Mouse (Mus musculus) cerebellum, adult 8-10 months (tissue): ENCODE data around the gene Mvd.

Experiments
- DNase-seq: peaks from one replicate; pipeline ENCODE4 v3.0.0; 2022

Gene Mvd

DNA sequence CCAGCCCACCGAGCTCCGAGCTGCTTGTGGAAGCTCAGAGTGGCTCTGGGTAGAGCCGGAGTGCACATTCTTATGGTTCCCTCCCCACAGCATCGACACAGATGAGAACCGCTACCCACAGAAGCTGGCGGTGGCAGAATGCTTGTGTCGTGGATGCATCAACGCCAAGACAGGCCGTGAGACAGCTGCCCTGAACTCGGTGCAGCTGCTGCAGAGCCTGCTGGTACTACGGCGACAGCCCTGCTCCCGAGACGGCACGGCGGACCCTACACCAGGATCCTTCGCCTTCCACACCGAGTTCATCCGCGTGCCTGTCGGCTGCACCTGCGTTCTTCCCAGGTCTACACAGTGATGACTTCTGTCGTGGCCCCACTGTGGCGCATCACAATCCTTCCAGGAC lies 20.0 kb downstream of the Mvd start:
- no peak for DNase-seq

DNA sequence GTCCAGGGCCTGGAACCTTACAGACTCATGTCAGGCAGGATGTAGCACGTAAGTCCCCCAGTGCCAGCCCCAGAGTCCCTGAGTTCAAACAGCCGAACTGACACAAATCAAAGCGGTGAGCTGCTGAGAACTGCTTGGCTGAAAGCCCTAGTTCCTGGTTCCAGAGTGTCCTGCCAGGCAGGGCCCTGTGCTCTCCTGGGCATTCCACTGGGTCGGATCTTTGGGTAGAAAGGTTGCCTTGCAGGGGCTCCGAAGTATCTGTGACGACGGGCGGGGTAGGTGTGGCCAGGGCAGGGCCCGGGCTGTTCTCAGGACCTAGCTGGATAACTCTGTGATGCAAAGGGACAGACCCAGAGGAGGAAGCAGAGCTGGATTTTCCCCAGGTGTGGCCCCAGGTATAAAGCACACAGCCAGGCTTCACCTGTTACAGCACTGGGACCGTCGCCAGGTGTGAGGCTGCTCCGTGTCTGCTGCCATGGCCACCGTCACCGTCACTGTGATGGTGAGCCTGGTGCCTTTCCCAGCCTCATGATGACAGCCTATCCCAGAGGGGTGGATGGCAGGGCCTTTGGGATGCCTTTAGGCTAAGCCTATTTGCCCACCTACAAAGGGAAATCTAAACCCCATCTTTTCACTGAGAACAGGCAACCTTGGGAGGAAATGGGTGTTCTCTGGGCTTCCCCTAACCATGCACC lies 21.7 kb downstream of the Mvd start, which contains the start of gene Il17c:
Gene Il17c, plus strand, starts transcription at position 645 of the 695 bp plus-strand sequence.
- no peak for DNase-seq

DNA sequence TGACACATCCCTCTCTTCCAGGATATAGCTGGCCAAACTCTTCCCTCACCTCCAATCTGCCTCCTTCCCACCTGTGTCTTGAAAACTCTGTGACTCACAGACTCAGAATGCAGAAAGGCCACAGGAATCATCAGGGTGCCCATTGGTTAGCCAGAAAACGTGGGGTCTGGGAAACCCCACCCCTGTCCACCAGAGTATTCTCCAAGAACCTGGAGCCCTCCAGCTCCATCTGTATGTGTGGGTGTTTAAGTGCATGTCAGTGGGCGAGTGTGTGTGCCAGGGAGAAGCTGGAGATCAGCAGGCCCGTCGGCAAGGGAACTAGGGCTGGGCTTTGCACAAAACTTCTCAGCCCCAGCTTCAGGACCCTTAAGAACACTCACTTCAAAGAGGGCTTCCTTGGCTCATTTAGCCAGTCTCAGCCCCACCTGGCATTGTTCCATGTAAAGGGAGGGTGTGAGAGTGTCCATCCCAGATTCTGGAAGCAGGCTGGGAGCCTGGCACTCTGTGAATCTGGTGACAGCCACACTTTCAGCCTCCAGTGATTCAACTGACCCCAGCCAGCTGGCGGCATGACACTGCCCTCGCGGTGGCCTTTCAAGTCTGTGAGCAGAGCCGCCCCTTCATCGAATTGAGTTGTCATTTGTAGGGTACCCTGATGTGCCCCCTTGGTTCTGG lies 23.2 kb downstream of the Mvd start:
- no peak for DNase-seq

DNA sequence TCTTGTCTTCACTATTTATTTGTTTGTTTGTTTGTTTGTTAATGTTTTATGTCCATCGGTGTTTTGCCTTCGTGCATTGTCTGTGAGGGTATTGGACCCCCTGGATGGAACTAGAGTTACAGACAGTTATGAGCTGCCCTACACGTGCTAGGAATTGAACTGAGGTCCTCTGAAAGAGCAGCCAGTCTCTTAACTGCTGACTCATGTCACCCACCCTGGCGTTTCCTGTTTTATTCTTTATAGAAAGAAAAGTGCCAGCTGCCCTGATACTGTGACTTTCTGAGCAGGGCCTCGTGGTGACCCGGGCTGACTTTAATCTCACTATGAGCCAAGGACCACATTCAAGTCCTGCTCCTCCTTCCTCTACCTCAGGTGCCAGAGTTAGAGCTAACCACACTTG lies 27.7 kb downstream of the Mvd start:
- DNase-seq = no peak

DNA sequence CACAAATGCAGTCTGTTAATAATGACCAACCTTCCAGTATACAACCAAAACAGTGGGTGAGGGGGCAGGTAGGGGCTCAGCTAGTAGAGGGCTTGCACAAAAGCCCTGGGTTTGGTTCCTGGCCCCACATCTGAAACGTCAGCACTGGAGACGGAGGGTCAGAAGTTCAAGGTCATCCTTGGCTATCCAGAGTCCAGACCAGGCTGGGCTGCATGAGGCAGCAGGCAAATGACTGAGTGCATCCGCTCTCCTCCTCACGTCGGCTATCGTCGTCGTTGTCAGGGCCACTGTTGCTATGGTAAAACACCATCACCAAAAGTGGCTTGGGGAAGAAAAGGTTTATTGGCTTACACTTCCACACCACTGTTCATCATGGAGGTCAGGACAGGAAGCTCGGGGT lies 28.9 kb downstream of the Mvd start:
- DNase-seq = no peak

DNA sequence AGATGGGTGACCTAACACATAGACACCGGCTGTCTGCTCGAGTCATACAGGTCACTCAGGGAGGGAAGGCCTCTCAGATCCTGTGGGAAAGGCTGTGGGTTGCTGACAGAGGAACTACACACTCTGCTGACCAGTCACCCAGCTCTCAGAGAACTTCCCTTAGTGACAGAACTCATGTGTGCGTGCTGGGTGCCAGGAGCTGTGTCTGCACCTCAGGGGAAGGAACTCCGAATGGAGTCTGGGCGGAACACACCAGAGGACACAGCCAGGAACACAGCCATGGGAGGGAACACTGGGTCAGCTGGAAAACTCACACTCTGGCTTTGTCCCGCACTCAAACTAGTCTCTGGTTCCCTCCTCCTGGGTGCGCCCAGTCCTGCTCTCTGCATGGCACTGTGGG lies 35.5 kb downstream of the Mvd start:
- no peak for DNase-seq

DNA sequence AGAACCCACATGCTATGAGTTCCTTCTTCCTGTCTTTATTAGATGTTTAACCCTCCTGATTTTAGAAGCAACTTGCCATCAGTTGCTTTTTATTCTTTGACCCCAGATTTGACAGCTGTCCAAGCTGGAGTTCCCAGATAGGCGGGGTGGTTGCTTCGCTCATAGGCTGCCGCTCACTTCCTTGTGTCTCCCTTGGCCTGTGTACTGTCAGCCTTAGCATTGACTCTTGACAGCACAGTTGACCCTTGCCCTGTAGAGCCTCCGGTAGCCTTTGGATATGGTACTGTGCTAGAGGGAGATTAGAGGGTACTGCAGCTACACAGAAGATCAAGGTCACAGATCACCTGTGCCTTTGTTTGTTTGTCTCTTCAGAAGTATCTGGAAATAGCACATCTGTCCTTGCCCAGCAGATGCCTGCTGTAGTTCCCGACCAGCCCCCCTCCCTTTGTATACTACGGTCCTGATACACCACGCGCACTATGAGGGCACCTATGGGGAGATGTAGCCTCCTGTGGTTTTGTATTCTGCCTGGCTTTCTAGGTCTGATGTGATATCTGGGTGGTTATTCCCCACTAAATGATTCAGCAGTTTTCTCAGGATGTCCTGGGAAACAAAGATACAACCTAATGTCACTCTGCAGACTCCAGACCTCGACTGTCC lies 37.9 kb downstream of the Mvd start:
- no peak for DNase-seq

DNA sequence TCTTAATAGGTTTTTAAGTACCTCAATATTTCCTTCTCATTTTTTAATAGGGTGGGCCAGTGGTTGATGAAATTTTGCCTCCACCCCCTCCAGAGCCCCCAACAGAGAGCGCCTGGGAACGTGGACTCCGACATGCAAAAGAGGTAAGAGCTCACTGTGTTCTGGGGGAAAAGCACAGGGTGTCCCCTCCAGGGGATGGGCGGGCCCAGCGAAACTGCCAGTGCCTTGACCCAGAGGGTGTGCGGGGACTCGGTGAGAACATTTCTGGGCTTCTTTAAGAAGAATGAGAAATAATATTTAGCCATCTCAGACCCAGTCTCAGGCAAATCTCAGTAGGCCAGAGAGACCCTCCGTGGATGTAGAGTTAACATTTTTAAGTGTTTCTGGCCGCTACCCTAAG lies 45.0 kb downstream of the Mvd start:
- DNase-seq = no peak

DNA sequence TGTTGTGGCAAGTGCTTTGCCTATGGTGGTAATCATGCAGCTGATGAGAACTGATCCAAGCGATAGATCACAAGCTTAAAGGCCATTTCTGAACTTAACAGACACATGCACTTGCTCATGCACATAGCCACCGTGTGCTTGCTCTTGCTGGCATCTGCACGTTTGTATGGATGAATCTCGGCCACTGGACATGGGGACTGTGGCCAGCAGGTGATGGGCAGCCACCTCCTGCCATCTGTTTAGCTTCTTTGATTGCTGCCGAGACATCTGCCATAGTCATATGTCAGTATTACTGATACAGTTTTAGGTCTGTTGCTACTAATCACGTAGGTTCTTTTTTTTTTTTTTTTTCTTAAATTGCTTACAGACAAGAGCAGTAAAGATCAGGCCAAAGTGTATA lies 47.9 kb downstream of the Mvd start:
- peak; percentile 45 for DNase-seq

DNA sequence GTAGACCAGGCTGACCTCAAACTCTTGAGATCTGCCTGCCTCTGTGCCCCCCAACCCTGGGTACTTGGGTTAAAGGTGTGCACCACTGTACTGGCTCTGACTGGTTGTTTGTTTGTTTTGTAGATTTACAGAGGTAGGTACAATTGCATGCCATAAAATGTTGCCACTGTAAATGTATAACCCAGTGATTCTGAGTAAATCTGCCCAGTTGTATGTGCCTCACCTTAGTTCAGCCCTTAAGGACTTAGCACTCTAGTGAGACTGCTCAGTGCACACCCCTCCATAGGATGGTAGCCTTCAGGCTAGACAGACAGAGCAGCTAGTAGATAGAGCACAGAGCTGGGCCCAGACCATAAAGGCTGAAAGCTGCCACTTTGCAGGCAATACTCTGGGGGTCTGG lies 49.5 kb downstream of the Mvd start:
- DNase-seq = no peak

DNA sequence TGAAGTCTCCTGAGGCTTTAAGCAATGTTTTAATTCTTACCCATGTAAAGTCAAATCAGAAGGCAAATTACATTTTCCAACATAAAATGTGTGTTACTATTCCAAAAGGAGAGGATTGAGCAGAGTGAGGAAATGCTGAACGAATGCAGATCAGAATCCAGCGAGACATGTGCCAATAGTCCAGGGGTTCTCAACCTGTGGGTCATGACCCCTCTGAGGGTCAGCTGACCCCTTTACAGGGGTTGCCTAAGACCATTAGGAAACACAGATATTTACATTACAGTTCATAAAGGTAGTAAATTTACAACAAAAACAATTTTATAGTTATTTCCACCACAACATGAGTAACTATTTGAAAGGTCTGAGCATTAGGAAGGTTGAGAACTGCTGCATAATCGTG lies 52.5 kb downstream of the Mvd start:
- no peak for DNase-seq

DNA sequence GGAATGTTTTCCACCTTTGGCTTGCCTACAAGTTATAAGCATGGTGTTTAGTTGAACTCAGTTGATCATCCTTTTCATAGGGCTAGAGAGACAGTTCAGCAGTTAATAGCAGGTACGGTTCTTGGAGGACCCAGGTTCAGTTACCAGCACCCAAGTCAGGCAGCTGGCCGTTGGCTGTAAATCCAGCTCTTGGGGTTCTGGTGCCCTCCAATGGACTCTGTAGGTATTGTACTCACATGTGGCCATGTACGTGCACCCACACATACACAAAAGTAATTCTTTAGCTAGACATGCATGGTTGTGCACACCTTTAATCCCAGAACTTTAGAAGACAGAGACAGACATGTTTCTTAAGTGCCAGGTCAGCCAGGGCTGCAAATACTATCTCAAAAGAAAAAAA lies 53.9 kb downstream of the Mvd start:
- no peak for DNase-seq
